Mouse (Mus musculus) midbrain, embryonic 14.5 days (tissue): ENCODE measurements at regions not wholly inside any gene's neighbourhood (a gene's known extent, or its start where the extent isn't known, plus 50 kb on each side); places are given as distances from the start of the nearest gene placed in this dataset.

Experiments
- ATAC-seq: fragments of 200-750 bp; cut with Nextera tagmentation; 2 replicates; pipeline ENCODE4 v1.8.0; 2017; ENCODE audit warnings: moderate number of reproducible peaks, moderate library complexity; ENCODE audit not compliant: low FRiP score, low TSS enrichment
- DNase-seq: peaks from one replicate; pipeline ENCODE4 v3.0.0-alpha.2; 2015
- H3K27ac ChIP-seq: fragments of 300-500 bp; sonication (generic); replicated peaks from 2 replicates; pipeline ENCODE4 v1.5.1; 2014; ENCODE audit warnings: mild to moderate bottlenecking, low read depth, low read length, moderate library complexity
- H3K27me3 ChIP-seq: fragments of 300-500 bp; sonication (generic); 2 replicates; pipeline ENCODE4 v1.6.1; 2014; ENCODE audit warnings: low read length, control low read depth, mixed read lengths; ENCODE audit not compliant: control insufficient read depth, insufficient read depth
- H3K36me3 ChIP-seq: fragments of 300-500 bp; sonication (generic); 2 replicates; pipeline ENCODE4 v1.6.1; 2014; ENCODE audit warnings: low read length, control low read depth; ENCODE audit not compliant: control insufficient read depth, insufficient read depth
- H3K4me1 ChIP-seq: fragments of 300-500 bp; sonication (generic); 2 replicates; pipeline ENCODE4 v1.6.1; 2014; ENCODE audit warnings: mild to moderate bottlenecking, antibody characterized with exemption, low read length, control low read depth; ENCODE audit not compliant: control insufficient read depth, insufficient read depth
- H3K4me2 ChIP-seq: fragments of 300-500 bp; sonication (generic); 2 replicates; pipeline ENCODE4 v1.6.1; 2014; ENCODE audit warnings: mild to moderate bottlenecking, low read length, moderate library complexity
- H3K4me3 ChIP-seq: fragments of 300-500 bp; sonication (generic); replicated peaks from 2 replicates; pipeline ENCODE4 v1.5.1; 2014; ENCODE audit warnings: low read depth, low read length
- H3K9ac ChIP-seq: fragments of 300-500 bp; sonication (generic); replicated peaks from 2 replicates; pipeline ENCODE4 v1.6.1; 2014; ENCODE audit warnings: mild to moderate bottlenecking, low read length, moderate library complexity
- H3K9me3 ChIP-seq: fragments of 300-500 bp; sonication (generic); 2 replicates; pipeline ENCODE4 v1.6.1; 2016; ENCODE audit warnings: low read length, control low read depth, mixed read lengths; ENCODE audit not compliant: control insufficient read depth
- WGBS: fragments of 180-500 bp; shearing (Covaris S2); extraction: QIAGEN DNeasy Blood & Tissue Kit; methylation state at CpG from one replicate; pipeline ENCODE4 v1.1.7; 2014; 5-methylcytosine and 5-hydroxymethylcytosine counted together
- microRNA counts: library from miRNA; unstranded; fragments of <30 nt; microRNA quantifications from one replicate; lab custom pipeline; 2016
- microRNA-seq: library from miRNA; unstranded; fragments of <30 nt; microRNA quantifications from one replicate; pipeline ENCODE4, GENCODE M21; 2016

GRCm38 (mm10) chr6:31339948-31340250 lies 58.6 kb upstream of the Mkln1 start:
- H3K4me3 ChIP-seq = no peak overlapping the region
- H3K4me2 ChIP-seq = no peak overlapping the region
- H3K27ac ChIP-seq = peak overlapping the region; percentile 73
- H3K9ac ChIP-seq = no peak overlapping the region; the same call in 1 of the 2 replicates
- H3K36me3 ChIP-seq = no peaks in the 10 kb centered on the region
- peak; percentile 12 for DNase-seq
- WGBS = 57% methylated on average over 1 of the region's 1 CpGs
- no peaks in the 10 kb centered on the region for H3K27me3 ChIP-seq
- no peaks in the 10 kb centered on the region for H3K9me3 ChIP-seq
- ATAC-seq = no peak
- H3K4me1 ChIP-seq = 0 out of 2 replicates have a peak, but pooled peaks cover 3% of the 10 kb centered on the region

GRCm38 (mm10) chr6:31345366-31346084 lies 53.0 kb upstream of the Mkln1 start:
- H3K27ac ChIP-seq = no peak overlapping the region

GRCm38 (mm10) chr6:31348333-31348732 lies 50.2 kb upstream of the Mkln1 start:
- no peaks in the 10 kb centered on the region for H3K27me3 ChIP-seq
- no peak overlapping the region for H3K4me2 ChIP-seq
- WGBS = 97% methylated on average over 4 of the region's 4 CpGs

More at GRCm38 (mm10) chr6:31345366-31346084, 53.0 kb upstream of the Mkln1 start:
- no peak overlapping the region for H3K9ac ChIP-seq
- WGBS = 25% methylated on average over 10 of the region's 10 CpGs
- ATAC-seq (no peak; the same call in 1 of the 2 replicates), DNase-seq (peak; percentile 12)
- H3K4me2 ChIP-seq = no peak overlapping the region
- H3K36me3 ChIP-seq = no peaks in the 10 kb centered on the region
- no peaks in the 10 kb centered on the region for H3K9me3 ChIP-seq
- H3K4me3 ChIP-seq = no peak overlapping the region
- no peaks in the 10 kb centered on the region for H3K27me3 ChIP-seq
- 0 out of 2 replicates have a peak, but pooled peaks cover 6% of the 10 kb centered on the region for H3K4me1 ChIP-seq

More at GRCm38 (mm10) chr6:31348333-31348732, 50.2 kb upstream of the Mkln1 start:
- ATAC-seq (no peak), DNase-seq (no peak)
- Histone ChIP-seq H3K9me3 (no peaks in the 10 kb centered on the region), H3K9ac (no peak overlapping the region), H3K36me3 (no peaks in the 10 kb centered on the region), H3K4me3 (no peak overlapping the region), H3K27ac (no peak overlapping the region), H3K4me1 (0 out of 2 replicates have a peak, but pooled peaks cover 6% of the 10 kb centered on the region)

MicroRNAs in the stretch of these regions (microRNA counts, 519-probe panel; counts per million panel counts)
- 4,082 counts per million, percentile 27 among the panel's probes with 10 or more counts for microRNA mmu-miR-29a (lab: Ali Mortazavi, UCI)

Small RNA genes lying in the stretch of these regions (microRNA-seq; reads per million reads assigned to microRNA genes)
- gene Mir29a = 176 reads per million, percentile 61 among the genes with 10 or more reads in this experiment
- 2.5 reads per million, percentile 17 among the genes with 10 or more reads in this experiment for gene Mir29b-1
